Mouse (Mus musculus) hindbrain, embryonic 10.5 days (tissue): ENCODE data around the gene Vmn1r233. TPM values are rescaled to one million over a fixed set of nuclear protein-coding genes. Genes with fewer than 3 reads are reported as not detected.

Experiments
- DNase-seq: peaks from one replicate; pipeline ENCODE4 v3.0.0-alpha.2; 2017; ENCODE audit warnings: low spot score
- H3K27ac ChIP-seq: fragments of 300-500 bp; sonication (generic); 2 replicates; pipeline ENCODE4 v1.5.1; 2016; ENCODE audit warnings: mild to moderate bottlenecking, moderate library complexity
- H3K27me3 ChIP-seq: fragments of 300-500 bp; sonication (generic); 2 replicates; pipeline ENCODE4 v1.6.1; 2016; ENCODE audit warnings: mild to moderate bottlenecking; ENCODE audit not compliant: poor library complexity, insufficient read depth, severe bottlenecking
- H3K36me3 ChIP-seq: fragments of 300-500 bp; sonication (generic); 2 replicates; pipeline ENCODE4 v1.6.1; 2016; ENCODE audit warnings: mild to moderate bottlenecking, moderate library complexity
- H3K4me1 ChIP-seq: fragments of 300-500 bp; sonication (generic); replicated peaks from 2 replicates; pipeline ENCODE4 v1.6.1; 2016; ENCODE audit warnings: mild to moderate bottlenecking
- H3K4me3 ChIP-seq: fragments of 300-500 bp; sonication (generic); 2 replicates; pipeline ENCODE4 v1.5.1; 2016; ENCODE audit warnings: mild to moderate bottlenecking, moderate library complexity
- H3K9me3 ChIP-seq: fragments of 300-500 bp; sonication (generic); 2 replicates; pipeline ENCODE4 v1.6.1; 2016; ENCODE audit warnings: mild to moderate bottlenecking, moderate library complexity
- WGBS: fragments of 180-500 bp; shearing (Covaris S2); methylation state at CpG from one replicate; pipeline ENCODE4 v1.1.7; 2016; 5-methylcytosine and 5-hydroxymethylcytosine counted together
- polyA plus RNA-seq: library from polyadenylated mRNA; unstranded; fragments of >200 nt; fragmentation: Nextera tagmentation; extraction: Ambion mirVana; gene quantifications from 2 replicates; pipeline ENCODE4 v1.2.1, GENCODE M21; 2016

Vmn1r233 gene
- not detected in 2 replicates for polyA plus RNA-seq

DNA sequence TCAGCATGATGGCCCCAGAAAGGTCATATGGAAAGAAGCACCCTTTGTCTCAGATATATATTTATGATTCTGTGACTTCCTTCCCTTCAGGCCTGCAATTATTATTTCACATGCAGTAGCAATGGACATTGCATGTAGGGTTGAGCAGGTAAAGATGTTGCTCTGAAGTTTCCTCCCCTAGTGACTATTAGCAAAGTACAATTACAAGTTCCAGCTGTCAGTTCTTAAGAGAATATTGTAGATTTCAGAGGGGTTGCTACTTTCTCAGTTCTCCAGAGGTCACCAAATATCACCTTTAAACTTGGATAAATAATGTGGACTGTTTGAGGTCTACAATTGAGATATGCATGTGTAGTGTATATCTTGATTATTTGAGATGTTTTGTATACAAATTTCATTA, at the start of gene Vmn1r233:
Gene Vmn1r233, minus strand, starts transcription at position 101 of the 400 bp plus-strand sequence.
- Histone ChIP-seq H3K4me1 (no peaks in the 10 kb centered on the region), H3K27me3 (no peaks in the 10 kb centered on the region)
- DNase-seq = no peak

DNA sequence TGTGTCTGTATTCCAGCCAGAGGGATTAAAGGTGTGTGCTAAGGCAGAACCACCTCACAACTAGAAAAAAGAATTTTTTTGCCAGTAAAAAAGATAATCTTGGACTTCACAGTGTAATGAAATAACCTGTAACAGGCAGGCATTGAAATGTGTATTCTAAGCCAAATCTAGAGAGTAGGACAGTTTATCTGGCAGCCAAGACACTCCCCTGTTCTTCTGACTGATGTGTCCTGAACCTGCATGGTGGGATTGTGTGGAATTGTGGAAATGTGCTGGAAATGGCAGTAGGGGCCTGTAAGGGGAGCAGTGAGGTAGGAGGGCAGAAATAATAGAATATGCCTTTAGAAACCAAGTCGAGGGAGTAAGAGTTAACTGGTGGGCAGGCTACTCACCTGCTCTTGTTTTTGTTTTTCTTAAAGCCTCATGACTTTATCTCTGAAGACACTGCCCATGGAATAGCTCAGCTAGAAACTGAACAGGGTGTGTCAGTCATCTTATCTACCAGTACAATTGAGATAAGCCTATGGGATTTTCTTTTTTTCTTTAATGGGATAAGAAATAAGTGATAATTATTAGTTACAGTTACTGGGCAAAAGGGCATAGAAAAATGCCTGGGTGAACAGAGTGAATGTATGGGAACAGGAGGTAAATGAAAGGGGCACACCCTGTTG, 22.3 kb upstream of the Vmn1r233 start:
- Histone ChIP-seq H3K9me3 (no peaks in the 10 kb centered on the region), H3K4me1 (no peaks in the 10 kb centered on the region), H3K4me3 (no peak overlapping the region), H3K27me3 (no peaks in the 10 kb centered on the region), H3K27ac (no peak overlapping the region), H3K36me3 (peaks cover 98% of the 10 kb centered on the region)
- DNase-seq = no peak
- 84% methylated on average over 1 of the region's 1 CpGs for WGBS

More for the DNA sequence above, at the start of gene Vmn1r233:
- H3K36me3 ChIP-seq = no peaks in the 10 kb centered on the region
- H3K27ac ChIP-seq = no peak within 1 kb of the TSS
- no peak within 1 kb of the TSS for H3K4me3 ChIP-seq
- no peaks in the 10 kb centered on the region for H3K9me3 ChIP-seq

- Histone ChIP-seq H3K27me3 (no peaks in the 10 kb centered on the region; the same call in 1 of the 2 replicates), H3K27ac (peak overlapping the region; percentile 92), H3K36me3 (peaks cover 31% of the 10 kb centered on the region), H3K4me1 (peaks cover 17% of the 10 kb centered on the region), H3K4me3 (peak overlapping the region; percentile 88), H3K9me3 (no peaks in the 10 kb centered on the region)
- DNase-seq = no peak
- WGBS = 50% methylated on average over 1 of the region's 1 CpGs
These were observed 13.5 kb upstream of the Vmn1r233 start for GRCm38 (mm10) chr17:21009726-21010125.

- Histone ChIP-seq H3K27me3 (no peaks in the 10 kb centered on the region; the same call in 1 of the 2 replicates), H3K27ac (peak within 1 kb of the TSS; percentile 92), H3K36me3 (peaks cover 22% of the 10 kb centered on the region), H3K4me3 (peak within 1 kb of the TSS; percentile 88), H3K9me3 (no peaks in the 10 kb centered on the region), H3K4me1 (peaks cover 17% of the 10 kb centered on the region)
- DNase-seq = peak; percentile 88
- 6% methylated on average over 36 of the region's 36 CpGs for WGBS
These were observed 12.4 kb upstream of the Vmn1r233 start, which contains the start of gene Zfp160 for GRCm38 (mm10) chr17:21008382-21009331. Gene Zfp160 (plus strand): TSS chr17:21008903.

GRCm38 (mm10) chr17:20993716-20994115, 2.5 kb downstream of the Vmn1r233 start:
- Histone ChIP-seq H3K4me3 (no peak overlapping the region), H3K27me3 (no peaks in the 10 kb centered on the region), H3K9me3 (no peaks in the 10 kb centered on the region), H3K27ac (no peak overlapping the region), H3K4me1 (no peaks in the 10 kb centered on the region), H3K36me3 (no peaks in the 10 kb centered on the region)
- no peak for DNase-seq
- 84% methylated on average over 2 of the region's 2 CpGs for WGBS

DNA sequence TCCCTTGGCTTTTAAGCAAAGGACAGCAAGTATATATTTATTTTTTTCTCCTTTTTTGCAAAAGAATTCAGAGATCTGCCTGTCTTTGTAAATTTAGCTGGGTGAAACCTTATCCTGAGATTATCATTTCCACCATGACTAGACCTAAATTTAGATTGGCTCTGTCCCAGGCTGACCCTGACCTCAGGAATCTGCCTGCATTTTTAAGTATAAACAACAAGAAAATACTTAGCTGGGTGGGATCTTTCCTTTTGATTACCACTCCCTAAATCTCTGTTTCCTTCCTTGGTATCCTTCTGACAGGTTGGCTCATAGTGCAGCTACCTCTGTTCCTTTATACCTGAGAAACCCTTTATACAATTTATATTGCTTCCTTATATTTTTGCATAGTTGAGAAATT, 29.6 kb downstream of the Vmn1r233 start:
- Histone ChIP-seq H3K27ac (no peak overlapping the region), H3K27me3 (no peaks in the 10 kb centered on the region), H3K4me3 (no peak overlapping the region), H3K4me1 (no peaks in the 10 kb centered on the region), H3K9me3 (no peaks in the 10 kb centered on the region), H3K36me3 (peaks cover 88% of the 10 kb centered on the region)
- no peak for DNase-seq

- no peak for DNase-seq
- no peaks in the 10 kb centered on the region for H3K4me1 ChIP-seq
- H3K9me3 ChIP-seq = no peaks in the 10 kb centered on the region
- peaks cover 97% of the 10 kb centered on the region for H3K36me3 ChIP-seq
- H3K4me3 ChIP-seq = no peak overlapping the region
- H3K27me3 ChIP-seq = no peaks in the 10 kb centered on the region
- H3K27ac ChIP-seq = no peak overlapping the region
- 90% methylated on average over 4 of the region's 4 CpGs for WGBS
These were observed 30.8 kb downstream of the Vmn1r233 start for GRCm38 (mm10) chr17:20965421-20965820.

GRCm38 (mm10) chr17:20960386-20960785, 35.9 kb downstream of the Vmn1r233 start:
- Histone ChIP-seq H3K9me3 (no peaks in the 10 kb centered on the region), H3K4me3 (no peak overlapping the region), H3K27ac (no peak overlapping the region), H3K4me1 (no peaks in the 10 kb centered on the region), H3K36me3 (peaks cover 100% of the 10 kb centered on the region), H3K27me3 (no peaks in the 10 kb centered on the region)
- WGBS = 94% methylated on average over 5 of the region's 5 CpGs
- no peak for DNase-seq

- Histone ChIP-seq H3K4me1 (peaks cover 26% of the 10 kb centered on the region), H3K4me3 (peak overlapping the region; percentile 79), H3K9me3 (no peaks in the 10 kb centered on the region), H3K36me3 (peaks cover 11% of the 10 kb centered on the region), H3K27ac (peak overlapping the region; percentile 96), H3K27me3 (no peaks in the 10 kb centered on the region)
- DNase-seq = no peak
These were observed 49.6 kb downstream of the Vmn1r233 start for GRCm38 (mm10) chr17:20946636-20947035.

DNA sequence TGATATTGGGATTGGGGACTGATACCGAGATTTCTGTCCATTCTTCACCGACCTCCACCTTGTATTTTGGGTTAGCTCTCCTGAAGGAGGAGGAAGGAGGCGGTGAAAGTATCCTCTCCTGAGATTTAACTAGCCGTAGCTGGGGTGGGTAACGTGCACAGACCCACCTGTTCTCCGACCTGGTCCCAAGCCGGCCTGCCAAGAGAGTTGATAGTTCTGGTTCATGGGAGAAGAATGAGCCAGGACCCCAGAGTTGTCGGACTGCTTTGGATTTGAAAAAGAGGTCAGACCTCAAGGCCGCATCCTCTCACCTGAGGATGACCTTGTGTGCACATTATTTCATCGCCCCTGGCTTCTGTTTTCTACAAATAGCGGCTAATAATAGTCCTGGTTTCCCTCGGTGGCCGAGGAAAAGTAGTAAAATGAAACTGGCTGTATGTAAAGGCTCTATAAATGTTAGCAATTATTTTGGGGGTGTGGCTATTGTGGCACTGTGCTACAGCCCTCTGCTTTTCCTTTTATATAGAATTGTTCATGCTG, 50.2 kb downstream of the Vmn1r233 start:
- H3K36me3 ChIP-seq = peaks cover 6% of the 10 kb centered on the region
- peak; percentile 15 for DNase-seq
- peak overlapping the region; percentile 79 for H3K4me3 ChIP-seq
- H3K27me3 ChIP-seq = no peaks in the 10 kb centered on the region
- WGBS = 1% methylated on average over 13 of the region's 13 CpGs
- H3K4me1 ChIP-seq = peaks cover 26% of the 10 kb centered on the region
- H3K27ac ChIP-seq = peak overlapping the region; percentile 96
- no peaks in the 10 kb centered on the region for H3K9me3 ChIP-seq

- no peaks in the 10 kb centered on the region for H3K36me3 ChIP-seq
- peak; percentile 98 for DNase-seq
- WGBS = under 1% methylated on average over 69 of the region's 69 CpGs
- H3K27me3 ChIP-seq = no peaks in the 10 kb centered on the region
- H3K4me1 ChIP-seq = peaks cover 26% of the 10 kb centered on the region
- no peaks in the 10 kb centered on the region for H3K9me3 ChIP-seq
- H3K27ac ChIP-seq = peak within 1 kb of the TSS; percentile 96
- H3K4me3 ChIP-seq = peak within 1 kb of the TSS; percentile 79
These were observed 51.0 kb downstream of the Vmn1r233 start, which contains the start of gene Ppp2r1a for GRCm38 (mm10) chr17:20944985-20945891. Gene Ppp2r1a (plus strand): TSS chr17:20945311.

DNA sequence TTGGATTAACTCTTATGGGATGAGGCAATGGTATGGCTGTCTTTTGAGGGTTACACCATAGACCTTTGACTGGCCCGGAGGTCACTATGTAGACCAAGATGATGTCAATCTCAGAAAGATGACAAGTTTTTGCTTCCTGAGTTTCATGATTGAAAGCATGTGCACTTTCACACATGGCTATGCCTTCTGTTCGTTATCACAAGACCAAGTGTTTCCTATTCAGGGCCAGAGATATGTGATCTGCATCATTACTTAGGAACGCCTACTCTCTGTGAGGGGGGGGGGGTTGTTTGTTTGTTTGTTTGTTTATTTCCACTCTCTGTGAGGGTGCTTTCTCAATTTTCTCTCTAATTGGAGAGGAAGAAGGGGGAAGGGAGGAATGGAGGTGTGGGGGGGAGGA, 52.0 kb downstream of the Vmn1r233 start:
- peaks cover 26% of the 10 kb centered on the region for H3K4me1 ChIP-seq
- no peaks in the 10 kb centered on the region for H3K9me3 ChIP-seq
- H3K27ac ChIP-seq = peak overlapping the region; percentile 96
- 56% methylated on average over 3 of the region's 3 CpGs for WGBS
- H3K4me3 ChIP-seq = peak overlapping the region; percentile 79
- DNase-seq = no peak
- H3K27me3 ChIP-seq = no peaks in the 10 kb centered on the region
- no peaks in the 10 kb centered on the region for H3K36me3 ChIP-seq
